Comparison of ENCODE assay signal across 31 mouse cellular contexts in genomic region chr8:72664107-72664652, GRCm38 (mm10). TPM values are rescaled to one million over a fixed set of nuclear protein-coding genes. Genes with fewer than 3 reads are reported as not detected.
DNase-seq lines count a peak whose midpoint lies in the region; ATAC-seq and TF ChIP-seq lines count a peak whose summit lies in the region.
"Had no signal": no experiment of that assay in that cellular context is flagged by ENCODE, and none has a peak within 500 bp of the region (broad histone marks: within the 10 kb centered on the region; RNA-seq: fewer than 3 reads in every experiment).

No protein-coding gene starts in this region.

- in situ Hi-C loops in ES-E14 (cut with MboI; ENCODE audit: low sequenced_read_pairs in 2 of 2, unreplicated experiment in 2 of 2) = no loop called here

- no peaks in the 10 kb centered on the region for H3K36me3 ChIP-seq in lung, embryonic 16.5 days (ENCODE audit: control insufficient read depth, insufficient read depth, low read length)
- no peaks in the 10 kb centered on the region for H3K36me3 ChIP-seq in ES-E14 (ENCODE audit: control insufficient read depth, insufficient read depth, low read length, poor library complexity, severe bottlenecking)
- H3K36me3 ChIP-seq in forebrain, embryonic 11.5 days (ENCODE audit: control insufficient read depth, insufficient read depth, low read length) = no peaks in the 10 kb centered on the region
- no peaks in the 10 kb centered on the region for H3K36me3 ChIP-seq in forebrain, embryonic 10.5 days (replicated peaks)
- H3K36me3 ChIP-seq: embryonic facial prominence, embryonic 13.5 days; forebrain, embryonic 15.5 days; heart, embryonic 15.5 days; limb, embryonic 12.5 days; liver, embryonic 13.5 days; midbrain, embryonic 15.5 days; neural tube, embryonic 13.5 days had no signal

- intact Hi-C loops in gastrocnemius, postnatal 14 days (cut with DNase I; ENCODE audit: low total_unique reads) = no loop called here

- H3K27ac ChIP-seq in lung, embryonic 16.5 days (ENCODE audit: low read length) = no peak overlapping the region
- no peak overlapping the region; the same call in 1 of the 2 replicates for H3K27ac ChIP-seq in ES-E14 (ENCODE audit: insufficient read depth, low read depth, low read length, poor library complexity, severe bottlenecking)
- H3K27ac ChIP-seq in forebrain, embryonic 11.5 days (ENCODE audit: low read depth, low read length) = no peak overlapping the region
- H3K27ac ChIP-seq in forebrain, embryonic 10.5 days = no peak overlapping the region
- H3K27ac ChIP-seq: embryonic facial prominence, embryonic 13.5 days; forebrain, embryonic 15.5 days; heart, adult 2 months; heart, embryonic 15.5 days; hindbrain, embryonic 14.5 days; layer of hippocampus, adult 2 months; limb, embryonic 12.5 days; liver, embryonic 13.5 days; midbrain, embryonic 15.5 days; neural tube, embryonic 13.5 days had no signal

- no peak overlapping the region for H3K9ac ChIP-seq in lung, embryonic 16.5 days (ENCODE audit: low read length)
- no peak overlapping the region for H3K9ac ChIP-seq in ES-E14 (ENCODE audit: insufficient read depth, low read depth, low read length, poor library complexity, severe bottlenecking)
- H3K9ac ChIP-seq in forebrain, embryonic 11.5 days (ENCODE audit: low read length) = no peak overlapping the region
- H3K9ac ChIP-seq: embryonic facial prominence, embryonic 13.5 days; forebrain, embryonic 15.5 days; heart, embryonic 15.5 days; hindbrain, embryonic 14.5 days; limb, embryonic 12.5 days; liver, embryonic 13.5 days; midbrain, embryonic 15.5 days; neural tube, embryonic 13.5 days had no signal

- DNase-seq in gastrocnemius, adult 18-20 months (ENCODE audit: low spot score) = peak; percentile 22
- DNase-seq in gastrocnemius, postnatal 14 days = no peak
- DNase-seq in lung, adult 2 months = no peak
- DNase-seq in ES-E14 (ENCODE audit: low read depth, low spot score) = no peak
- DNase-seq in skeletal muscle tissue, adult 2 months (ENCODE audit: low read depth, low spot score) = peak; percentile 26
- DNase-seq in forebrain, embryonic 11.5 days (ENCODE audit: low spot score) = no peak
- no peak for DNase-seq in forebrain, embryonic 10.5 days (ENCODE audit: extremely low spot score, low spot score)
- DNase-seq: B cell, adult 2 months; cerebellum, postnatal 36 days; embryo, embryonic 11 days; gastrocnemius, postnatal 25 days; heart, adult 2 months; heart, postnatal 4 days; kidney, adult 18-20 months; kidney, postnatal 25 days; retina, postnatal 1 day; right cerebral cortex, postnatal 25 days; thymus, adult 18-20 months had no signal

- no peak overlapping the region for H3K4me2 ChIP-seq in lung, embryonic 16.5 days (ENCODE audit: low read depth, low read length)
- no peak overlapping the region for H3K4me2 ChIP-seq in forebrain, embryonic 11.5 days (ENCODE audit: low read depth, low read length, severe bottlenecking)
- H3K4me2 ChIP-seq: embryonic facial prominence, embryonic 13.5 days; forebrain, embryonic 15.5 days; heart, embryonic 15.5 days; hindbrain, embryonic 14.5 days; limb, embryonic 12.5 days; midbrain, embryonic 15.5 days; neural tube, embryonic 13.5 days had no signal

- no peak for TF ChIP-seq POLR2A in lung, adult 2 months (IDR thresholded peaks at IDR 0.05; ENCODE audit: borderline replicate concordance, extremely low read depth, low read depth, low read length)

- H3K9me3 ChIP-seq in lung, embryonic 16.5 days (ENCODE audit: control insufficient read depth, low read length) = no peaks in the 10 kb centered on the region
- H3K9me3 ChIP-seq in ES-E14 (ENCODE audit: control insufficient read depth, insufficient read depth, low read depth, low read length) = no peaks in the 10 kb centered on the region
- no peaks in the 10 kb centered on the region for H3K9me3 ChIP-seq in forebrain, embryonic 11.5 days (ENCODE audit: control insufficient read depth, low read length)
- H3K9me3 ChIP-seq in forebrain, embryonic 10.5 days = no peaks in the 10 kb centered on the region
- H3K9me3 ChIP-seq: embryonic facial prominence, embryonic 13.5 days; forebrain, embryonic 15.5 days; heart, embryonic 15.5 days; limb, embryonic 12.5 days; liver, embryonic 13.5 days; midbrain, embryonic 15.5 days; neural tube, embryonic 13.5 days had no signal

- no peaks in the 10 kb centered on the region for H3K27me3 ChIP-seq in lung, embryonic 16.5 days (ENCODE audit: control insufficient read depth, insufficient read depth, low read depth, low read length)
- no peaks in the 10 kb centered on the region for H3K27me3 ChIP-seq in forebrain, embryonic 11.5 days (ENCODE audit: control insufficient read depth, insufficient read depth, low read length)
- no peaks in the 10 kb centered on the region for H3K27me3 ChIP-seq in forebrain, embryonic 10.5 days (ENCODE audit: poor library complexity, severe bottlenecking)
- H3K27me3 ChIP-seq: embryonic facial prominence, embryonic 13.5 days; forebrain, embryonic 15.5 days; heart, embryonic 15.5 days; limb, embryonic 12.5 days; liver, embryonic 13.5 days; midbrain, embryonic 15.5 days; neural tube, embryonic 13.5 days had no signal

- H3K4me1 ChIP-seq in lung, embryonic 16.5 days (replicated peaks; ENCODE audit: control insufficient read depth, insufficient read depth, low read length) = no peaks in the 10 kb centered on the region
- no peaks in the 10 kb centered on the region for H3K4me1 ChIP-seq in lung, adult 2 months (ENCODE audit: control insufficient read depth, insufficient read depth, low read length)
- peaks cover 1 to 12% of the 10 kb centered on the region in 2 experiments; a peak in 2 of 4 replicates for H3K4me1 ChIP-seq in ES-E14 (ENCODE audit: control insufficient read depth in 2 of 2, insufficient read depth in 2 of 2, low read length in 2 of 2, poor library complexity in 1 of 2)
- no peaks in the 10 kb centered on the region for H3K4me1 ChIP-seq in forebrain, embryonic 11.5 days (replicated peaks; ENCODE audit: control insufficient read depth, insufficient read depth, low read length)
- H3K4me1 ChIP-seq in forebrain, embryonic 10.5 days = no peaks in the 10 kb centered on the region
- H3K4me1 ChIP-seq: embryonic facial prominence, embryonic 13.5 days; forebrain, embryonic 15.5 days; heart, embryonic 15.5 days; limb, embryonic 12.5 days; midbrain, embryonic 15.5 days; neural tube, embryonic 13.5 days had no signal

- TF ChIP-seq CTCF in lung, adult 2 months (IDR thresholded peaks at IDR 0.05; ENCODE audit: insufficient read depth, low read length) = no peak

- H3K4me3 ChIP-seq in lung, embryonic 16.5 days (ENCODE audit: low read length) = no peak overlapping the region
- no peak overlapping the region for H3K4me3 ChIP-seq in lung, adult 2 months (replicated peaks; ENCODE audit: extremely low read depth, low read depth, low read length)
- no peak overlapping the region for H3K4me3 ChIP-seq in ES-E14 (ENCODE audit: insufficient read depth in 1 of 2, low read depth in 1 of 2, low read length in 2 of 2, poor library complexity in 1 of 2, severe bottlenecking in 1 of 2)
- no peak overlapping the region for H3K4me3 ChIP-seq in forebrain, embryonic 11.5 days (ENCODE audit: low read depth, low read length)
- H3K4me3 ChIP-seq in forebrain, embryonic 10.5 days = no peak overlapping the region
- H3K4me3 ChIP-seq: embryonic facial prominence, embryonic 13.5 days; forebrain, embryonic 15.5 days; heart, adult 2 months; heart, embryonic 15.5 days; layer of hippocampus, adult 2 months; limb, embryonic 12.5 days; liver, embryonic 13.5 days; midbrain, embryonic 15.5 days; myocyte; neural tube, embryonic 13.5 days had no signal

- ATAC-seq in lung, embryonic 16.5 days (ENCODE audit: low read depth) = peak; percentile 53
- no peak for ATAC-seq in forebrain, embryonic 11.5 days (replicated peaks; ENCODE audit: low FRiP score)
- ATAC-seq: forebrain, embryonic 15.5 days; inflammation-experienced regulatory T-cells, adult 6 months; midbrain, embryonic 15.5 days had no signal

- WGBS in lung, embryonic 16.5 days = 58% methylated on average over 3 of the region's 3 CpGs
- 73% methylated on average over 3 of the region's 3 CpGs for WGBS in lung, adult 2 months
- WGBS in forebrain, embryonic 11.5 days = 78% methylated on average over 3 of the region's 3 CpGs
- WGBS in forebrain, embryonic 10.5 days = 76% methylated on average over 3 of the region's 3 CpGs

TF ChIP-seq in ES-E14, 5 proteins besides CTCF, POLR2A, EP300 and RAD21:
- TF ChIP-seq CHD2 (IDR thresholded peaks at IDR 0.05; ENCODE audit: low read depth, low read length) (no peak), HCFC1 (IDR thresholded peaks at IDR 0.05; ENCODE audit: borderline replicate concordance, insufficient read depth, low read length) (no peak), MAFK (IDR thresholded peaks at IDR 0.05; ENCODE audit: insufficient read depth, low read depth, low read length) (no peak), ZC3H11A (IDR thresholded peaks at IDR 0.05; ENCODE audit: borderline replicate concordance, low read depth, low read length) (no peak), ZNF384 (IDR thresholded peaks at IDR 0.05; ENCODE audit: low read depth, low read length) (peak; percentile 79)

RNA-seq across cellular contexts. Expression of gene Nwd1, which starts 17.7 kb away (rescaled TPM):
- total RNA-seq in gastrocnemius, adult 18-20 months (2021) = under 1 TPM; 0.97 to 0.98 TPM
- total RNA-seq in gastrocnemius, postnatal 14 days (2021) = under 1 TPM; 0.47 to 0.53 TPM
- 0.23 and 0.26 TPM in 2 replicates for polyA plus RNA-seq in lung, embryonic 16.5 days (2015; fragmentation: Nextera tagmentation; extraction: Ambion mirVana)
- polyA plus RNA-seq in lung, adult 2 months (2012; rRNA removed) = 0.97 and 1.0 TPM in 2 replicates
- total RNA-seq in ES-E14 (2012; rRNA removed) = 0.26 and 0.76 TPM in 2 replicates
- 0.15 and 0.19 TPM in 2 replicates for polyA plus RNA-seq in forebrain, embryonic 11.5 days (2014; fragmentation: Nextera tagmentation; extraction: Ambion mirVana)
- polyA plus RNA-seq in forebrain, embryonic 10.5 days (2016; fragmentation: Nextera tagmentation; extraction: Ambion mirVana) = 0.07 TPM in 1 of 2 replicates, not detected in the other
- total RNA-seq: MEL had no signal
- polyA plus RNA-seq: limb, embryonic 12.5 days; liver, embryonic 13.5 days had no signal

RNA-seq across cellular contexts. Expression of gene Sin3b, which starts 58.9 kb away (rescaled TPM):
- 10 to 100 TPM; 31.5 to 34.4 TPM for total RNA-seq in gastrocnemius, adult 18-20 months (2021)
- 10 to 100 TPM; 54.4 to 56.6 TPM for total RNA-seq in gastrocnemius, postnatal 14 days (2021)
- 149 and 158 TPM in 2 replicates for polyA plus RNA-seq in lung, embryonic 16.5 days (2015; fragmentation: Nextera tagmentation; extraction: Ambion mirVana)
- 89.9 and 108 TPM in 2 replicates for polyA plus RNA-seq in lung, adult 2 months (2012; rRNA removed)
- total RNA-seq in ES-E14 (2012; rRNA removed) = 135 and 189 TPM in 2 replicates
- 145 and 158 TPM in 2 replicates for polyA plus RNA-seq in forebrain, embryonic 11.5 days (2014; fragmentation: Nextera tagmentation; extraction: Ambion mirVana)
- polyA plus RNA-seq in forebrain, embryonic 10.5 days (2016; fragmentation: Nextera tagmentation; extraction: Ambion mirVana) = 146 and 151 TPM in 2 replicates

Comparison
In these comparisons a context has a peak if more than half of its experiments do, and no peak if none do; other contexts are left out.
1. DNase-seq: peak in gastrocnemius, adult 18-20 months (single experiment) and skeletal muscle tissue, adult 2 months (single experiment); none in gastrocnemius, postnatal 14 days (single experiment), lung, adult 2 months (single experiment), ES-E14 (single experiment), forebrain, embryonic 11.5 days (single experiment) and forebrain, embryonic 10.5 days (single experiment).